Mouse (Mus musculus): ENCODE data around the gene Slc7a6. TPM values are rescaled to one million over a fixed set of nuclear protein-coding genes. Genes with fewer than 3 reads are reported as not detected.

The Slc7a6 gene
- polyA plus RNA-seq, 1 experiment from 2014 or later = 88.3 TPM

GRCm38 (mm10) chr8:106137906-106138477, 30.7 kb upstream of the Slc7a6 start:
- ATAC-seq (ENCODE audit: low FRiP score) (peak; percentile 19; the same call in 1 of the 2 replicates), DNase-seq (ENCODE audit: low spot score, missing footprints) (peak; percentile 94)
- WGBS = 1% methylated on average over 24 of the region's 24 CpGs
- H3K9me3 ChIP-seq (ENCODE audit: control insufficient read depth, low read length) = no peaks in the 10 kb centered on the region
- no peak overlapping the region for H3K27ac ChIP-seq (ENCODE audit: low read depth, low read length)
- peaks cover 51% of the 10 kb centered on the region for H3K27me3 ChIP-seq (ENCODE audit: control insufficient read depth, insufficient read depth, low read length)
- H3K4me2 ChIP-seq = peak overlapping the region; percentile 69
- no peaks in the 10 kb centered on the region for H3K36me3 ChIP-seq (ENCODE audit: control insufficient read depth, insufficient read depth, low read length)
- H3K9ac ChIP-seq (ENCODE audit: low read length) = peak overlapping the region; percentile 28
- peak overlapping the region; percentile 38 for H3K4me3 ChIP-seq (ENCODE audit: low read depth, low read length)
- peaks cover 17% of the 10 kb centered on the region for H3K4me1 ChIP-seq (ENCODE audit: control insufficient read depth, insufficient read depth, low read length)

- peak overlapping the region; percentile 28 for H3K9ac ChIP-seq (ENCODE audit: low read length)
- H3K27ac ChIP-seq (ENCODE audit: low read depth, low read length) = no peak overlapping the region
- H3K4me1 ChIP-seq (ENCODE audit: control insufficient read depth, insufficient read depth, low read length) = peaks cover 17% of the 10 kb centered on the region
- peak overlapping the region; percentile 38 for H3K4me3 ChIP-seq (ENCODE audit: low read depth, low read length)
- H3K4me2 ChIP-seq = peak overlapping the region; percentile 69
- ATAC-seq (ENCODE audit: low FRiP score) (no peak), DNase-seq (ENCODE audit: low spot score, missing footprints) (no peak)
- no peaks in the 10 kb centered on the region for H3K9me3 ChIP-seq (ENCODE audit: control insufficient read depth, low read length)
- 20% methylated on average over 7 of the region's 7 CpGs for WGBS
- no peaks in the 10 kb centered on the region for H3K36me3 ChIP-seq (ENCODE audit: control insufficient read depth, insufficient read depth, low read length)
- peaks cover 51% of the 10 kb centered on the region for H3K27me3 ChIP-seq (ENCODE audit: control insufficient read depth, insufficient read depth, low read length)
Observed at GRCm38 (mm10) chr8:106138616-106139015, 30.0 kb upstream of the Slc7a6 start.

- Histone ChIP-seq H3K9me3 (ENCODE audit: control insufficient read depth, low read length) (no peaks in the 10 kb centered on the region), H3K27me3 (ENCODE audit: control insufficient read depth, insufficient read depth, low read length) (peaks cover 38% of the 10 kb centered on the region), H3K4me2 (no peak overlapping the region), H3K27ac (ENCODE audit: low read depth, low read length) (no peak overlapping the region), H3K4me3 (ENCODE audit: low read depth, low read length) (no peak overlapping the region), H3K4me1 (ENCODE audit: control insufficient read depth, insufficient read depth, low read length) (peaks cover 17% of the 10 kb centered on the region), H3K36me3 (ENCODE audit: control insufficient read depth, insufficient read depth, low read length) (no peaks in the 10 kb centered on the region), H3K9ac (ENCODE audit: low read length) (no peak overlapping the region)
- ATAC-seq (ENCODE audit: low FRiP score) (no peak), DNase-seq (ENCODE audit: low spot score, missing footprints) (peak; percentile 83)
- 66% methylated on average over 5 of the region's 5 CpGs for WGBS
Observed at GRCm38 (mm10) chr8:106140191-106140590, 28.5 kb upstream of the Slc7a6 start.

- WGBS = 16% methylated on average over 13 of the region's 13 CpGs
- Histone ChIP-seq H3K27ac (ENCODE audit: low read depth, low read length) (no peak overlapping the region), H3K9me3 (ENCODE audit: control insufficient read depth, low read length) (no peaks in the 10 kb centered on the region), H3K4me2 (no peak overlapping the region), H3K36me3 (ENCODE audit: control insufficient read depth, insufficient read depth, low read length) (no peaks in the 10 kb centered on the region), H3K4me1 (ENCODE audit: control insufficient read depth, insufficient read depth, low read length) (peaks cover 17% of the 10 kb centered on the region), H3K9ac (ENCODE audit: low read length) (no peak overlapping the region), H3K4me3 (ENCODE audit: low read depth, low read length) (no peak overlapping the region), H3K27me3 (ENCODE audit: control insufficient read depth, insufficient read depth, low read length) (peaks cover 32% of the 10 kb centered on the region)
- ATAC-seq (ENCODE audit: low FRiP score) = peak; percentile 60; the same call in 1 of the 2 replicates
- peak; percentile 98 for DNase-seq (ENCODE audit: low spot score, missing footprints)
Observed at GRCm38 (mm10) chr8:106140769-106141168, 27.9 kb upstream of the Slc7a6 start.

GRCm38 (mm10) chr8:106145331-106145730, 23.3 kb upstream of the Slc7a6 start:
- H3K36me3 ChIP-seq (ENCODE audit: control insufficient read depth, insufficient read depth, low read length) = no peaks in the 10 kb centered on the region
- 96% methylated on average over 2 of the region's 2 CpGs for WGBS
- H3K4me3 ChIP-seq (ENCODE audit: low read depth, low read length) = no peak overlapping the region
- no peaks in the 10 kb centered on the region; the same call in 1 of the 2 replicates for H3K4me1 ChIP-seq (ENCODE audit: control insufficient read depth, insufficient read depth, low read length)
- no peaks in the 10 kb centered on the region for H3K27me3 ChIP-seq (ENCODE audit: control insufficient read depth, insufficient read depth, low read length)
- H3K27ac ChIP-seq (ENCODE audit: low read depth, low read length) = no peak overlapping the region
- no peak overlapping the region for H3K9ac ChIP-seq (ENCODE audit: low read length)
- no peaks in the 10 kb centered on the region for H3K9me3 ChIP-seq (ENCODE audit: control insufficient read depth, low read length)
- no peak overlapping the region for H3K4me2 ChIP-seq
- ATAC-seq (ENCODE audit: low FRiP score) (no peak), DNase-seq (ENCODE audit: low spot score, missing footprints) (peak; percentile 76)

- Histone ChIP-seq H3K36me3 (ENCODE audit: control insufficient read depth, insufficient read depth, low read length) (no peaks in the 10 kb centered on the region), H3K4me1 (ENCODE audit: control insufficient read depth, insufficient read depth, low read length) (peaks cover 6% of the 10 kb centered on the region), H3K9me3 (ENCODE audit: control insufficient read depth, low read length) (no peaks in the 10 kb centered on the region), H3K27me3 (ENCODE audit: control insufficient read depth, insufficient read depth, low read length) (no peaks in the 10 kb centered on the region), H3K4me2 (no peak overlapping the region), H3K27ac (ENCODE audit: low read depth, low read length) (no peak overlapping the region), H3K9ac (ENCODE audit: low read length) (no peak overlapping the region), H3K4me3 (ENCODE audit: low read depth, low read length) (no peak overlapping the region)
- DNase-seq (ENCODE audit: low spot score, missing footprints) = peak; percentile 62
- no peak for ATAC-seq (ENCODE audit: low FRiP score)
- 92% methylated on average over 4 of the region's 4 CpGs for WGBS
Observed at GRCm38 (mm10) chr8:106146014-106146413, 22.6 kb upstream of the Slc7a6 start.

GRCm38 (mm10) chr8:106147868-106148565, 20.6 kb upstream of the Slc7a6 start:
- no peaks in the 10 kb centered on the region for H3K27me3 ChIP-seq (ENCODE audit: control insufficient read depth, insufficient read depth, low read length)
- no peak overlapping the region for H3K4me3 ChIP-seq (ENCODE audit: low read depth, low read length)
- H3K4me1 ChIP-seq (ENCODE audit: control insufficient read depth, insufficient read depth, low read length) = peaks cover 8% of the 10 kb centered on the region
- H3K27ac ChIP-seq (ENCODE audit: low read depth, low read length) = no peak overlapping the region
- no peaks in the 10 kb centered on the region for H3K9me3 ChIP-seq (ENCODE audit: control insufficient read depth, low read length)
- H3K4me2 ChIP-seq = no peak overlapping the region
- H3K9ac ChIP-seq (ENCODE audit: low read length) = no peak overlapping the region
- peak; percentile 12 for DNase-seq (ENCODE audit: low spot score, missing footprints)
- no peak for ATAC-seq (ENCODE audit: low FRiP score)
- no peaks in the 10 kb centered on the region for H3K36me3 ChIP-seq (ENCODE audit: control insufficient read depth, insufficient read depth, low read length)
- WGBS = 85% methylated on average over 6 of the region's 6 CpGs

GRCm38 (mm10) chr8:106149025-106149424, 19.6 kb upstream of the Slc7a6 start:
- DNase-seq (ENCODE audit: low spot score, missing footprints) (peak; percentile 53), ATAC-seq (ENCODE audit: low FRiP score) (no peak)
- Histone ChIP-seq H3K4me2 (no peak overlapping the region), H3K4me3 (ENCODE audit: low read depth, low read length) (no peak overlapping the region), H3K9me3 (ENCODE audit: control insufficient read depth, low read length) (no peaks in the 10 kb centered on the region), H3K9ac (ENCODE audit: low read length) (no peak overlapping the region), H3K27ac (ENCODE audit: low read depth, low read length) (no peak overlapping the region), H3K36me3 (ENCODE audit: control insufficient read depth, insufficient read depth, low read length) (no peaks in the 10 kb centered on the region), H3K4me1 (ENCODE audit: control insufficient read depth, insufficient read depth, low read length) (peaks cover 8% of the 10 kb centered on the region), H3K27me3 (ENCODE audit: control insufficient read depth, insufficient read depth, low read length) (no peaks in the 10 kb centered on the region)
- 94% methylated on average over 6 of the region's 6 CpGs for WGBS
